Mouse (Mus musculus) left cerebral cortex, adult 18-20 months (tissue): Measurements from ENCODE around the gene Zfp369. TPM values are rescaled to one million over a fixed set of nuclear protein-coding genes. Genes with fewer than 3 reads are reported as not detected.

Source experiments
- total RNA-seq, 2 experiments: library from RNA; stranded (reverse); gene quantifications; 2 replicates each; pipeline ENCODE4 v1.2.3; 2021

Gene Zfp369
- total RNA-seq, 2 experiments from 2014 or later, result 59.7 to 67.9 TPM

Other genes starting within 250 kb of the Zfp369 start
- not detected for gene Spata31d1c, start 245.8 kb upstream of the Zfp369 start, total RNA-seq
- not detected for gene Prss47, start 226.1 kb upstream of the Zfp369 start, total RNA-seq
- gene Mfsd14b, start 165.8 kb upstream of the Zfp369 start, total RNA-seq, result 10 to 100 TPM; 43.2 to 48.0 TPM
- gene Olfr465-ps1, start 140.7 kb upstream of the Zfp369 start, total RNA-seq, result not detected
- gene Olfr466, start 128.6 kb upstream of the Zfp369 start, total RNA-seq, result not detected
- gene Nlrp4f, start 72.8 kb upstream of the Zfp369 start, total RNA-seq, result not detected
- gene Gm10775, start 19.3 kb upstream of the Zfp369 start, total RNA-seq, result under 1 TPM; 0.28 to 0.42 TPM
- gene Gm10139, start 233.9 kb downstream of the Zfp369 start, total RNA-seq, result not detected